ENCODE assay signal across 8 mouse cellular contexts in the genomic region with DNA sequence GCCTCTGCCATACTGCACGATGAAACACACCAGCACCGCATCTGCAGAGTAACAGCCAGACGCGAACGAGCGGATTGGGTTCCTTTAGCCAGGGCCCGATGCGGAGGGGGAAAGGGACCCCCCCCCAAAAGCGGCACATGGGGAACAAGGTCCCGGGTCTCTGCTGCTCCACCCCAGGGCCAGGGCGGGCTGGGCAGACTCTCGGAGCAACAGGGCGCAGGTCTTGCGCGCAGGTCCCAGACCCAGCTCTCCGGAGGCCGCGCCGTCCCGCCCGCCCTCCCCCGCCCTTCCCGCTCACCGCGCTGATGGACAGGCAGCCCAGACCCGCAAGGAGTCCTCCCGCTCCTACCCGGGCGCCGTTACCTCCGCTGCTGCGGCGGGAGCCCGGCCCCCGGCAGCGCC. TPM values are rescaled to one million over a fixed set of nuclear protein-coding genes. Genes with fewer than 3 reads are reported as not detected.
DNase-seq lines count a peak whose midpoint lies in the region; ATAC-seq lines count a peak whose summit lies in the region.

No protein-coding gene starts in this region.

- no peaks in the 10 kb centered on the region for H3K9me3 ChIP-seq in hindbrain, embryonic 13.5 days
- no peaks in the 10 kb centered on the region for H3K9me3 ChIP-seq in midbrain, embryonic 11.5 days (ENCODE audit: control insufficient read depth, low read length)

- WGBS in hindbrain, embryonic 13.5 days: 0% methylated on average over 34 of the region's 36 CpGs
- 0% methylated on average over 30 of the region's 36 CpGs for WGBS in midbrain, embryonic 11.5 days

- intact Hi-C loops in gastrocnemius, postnatal 14 days (cut with DNase I; ENCODE audit: low total_unique reads): no loop called here

- H3K36me3 ChIP-seq in hindbrain, embryonic 13.5 days: peaks cover 2% of the 10 kb centered on the region; the same call in 1 of the 2 replicates
- H3K36me3 ChIP-seq in midbrain, embryonic 11.5 days (ENCODE audit: control insufficient read depth, insufficient read depth, low read length): no peaks in the 10 kb centered on the region

- H3K4me2 ChIP-seq in hindbrain, embryonic 13.5 days: peak overlapping the region; percentile 80
- peak overlapping the region; percentile 67 for H3K4me2 ChIP-seq in midbrain, embryonic 11.5 days

- H3K27ac ChIP-seq in hindbrain, embryonic 13.5 days: peak overlapping the region; percentile 93
- H3K27ac ChIP-seq in midbrain, embryonic 11.5 days (ENCODE audit: low read depth, low read length): peak overlapping the region; percentile 88

- H3K4me1 ChIP-seq in hindbrain, embryonic 13.5 days (replicated peaks): peaks cover 43% of the 10 kb centered on the region
- H3K4me1 ChIP-seq in midbrain, embryonic 11.5 days (ENCODE audit: control insufficient read depth, insufficient read depth, low read length): peaks cover 31% of the 10 kb centered on the region

- peak; percentile 92 for ATAC-seq in hindbrain, embryonic 13.5 days (ENCODE audit: low FRiP score)
- peak; percentile 92 for ATAC-seq in midbrain, embryonic 11.5 days (ENCODE audit: low FRiP score)

- H3K27me3 ChIP-seq in hindbrain, embryonic 13.5 days: no peaks in the 10 kb centered on the region
- no peaks in the 10 kb centered on the region for H3K27me3 ChIP-seq in midbrain, embryonic 11.5 days (ENCODE audit: control insufficient read depth, insufficient read depth, low read length)

- DNase-seq in gastrocnemius, postnatal 14 days: peak; percentile 9
- no peak for DNase-seq in gastrocnemius, postnatal 4 days (ENCODE audit: low spot score in 2 of 2)
- peak; percentile 43 to 79 for DNase-seq in spleen, postnatal 4 days (ENCODE audit: low spot score in 2 of 2)
- DNase-seq in spleen, adult 18-20 months: no peak
- DNase-seq in midbrain, embryonic 11.5 days (ENCODE audit: low spot score, missing footprints): peak; percentile 97
- no peak for DNase-seq in T-cell, adult 2 months (ENCODE audit: low spot score)
- no peak for DNase-seq in right cerebral cortex, postnatal 36 days (ENCODE audit: low spot score in 2 of 2)

- H3K9ac ChIP-seq in hindbrain, embryonic 13.5 days: peak overlapping the region; percentile 84
- peak overlapping the region; percentile 81 for H3K9ac ChIP-seq in midbrain, embryonic 11.5 days (ENCODE audit: low read length)

- peak overlapping the region; percentile 77 for H3K4me3 ChIP-seq in hindbrain, embryonic 13.5 days
- peak overlapping the region; percentile 74 for H3K4me3 ChIP-seq in midbrain, embryonic 11.5 days (ENCODE audit: low read depth, low read length)

RNA-seq across cellular contexts. Expression of gene Dyrk3, which starts 0.4 kb away (rescaled TPM):
- under 1 TPM; 0.07 to 0.14 TPM for total RNA-seq in gastrocnemius, postnatal 14 days (2021)
- under 1 TPM; 0.17 to 0.29 TPM for total RNA-seq in gastrocnemius, postnatal 4 days (2021)
- 15.5 and 15.6 TPM in 2 replicates for polyA plus RNA-seq in hindbrain, embryonic 13.5 days (2015; fragmentation: Nextera tagmentation; extraction: Ambion mirVana)
- 17.2 and 23.4 TPM in 2 replicates for polyA plus RNA-seq in midbrain, embryonic 11.5 days (2014; fragmentation: Nextera tagmentation; extraction: Ambion mirVana)

RNA-seq across cellular contexts. Expression of gene Eif2d, which starts 15.3 kb away (rescaled TPM):
- total RNA-seq in gastrocnemius, postnatal 14 days (2021): 10 to 100 TPM; 23.1 to 26.1 TPM
- total RNA-seq in gastrocnemius, postnatal 4 days (2021): 10 to 100 TPM; 25.3 to 27.2 TPM
- 52.7 and 52.8 TPM in 2 replicates for polyA plus RNA-seq in hindbrain, embryonic 13.5 days (2015; fragmentation: Nextera tagmentation; extraction: Ambion mirVana)
- polyA plus RNA-seq in midbrain, embryonic 11.5 days (2014; fragmentation: Nextera tagmentation; extraction: Ambion mirVana): 55.7 and 56.7 TPM in 2 replicates

RNA-seq across cellular contexts. Expression of gene Mapkapk2, which starts 40.1 kb away (rescaled TPM):
- 100 to 1,000 TPM; 151 to 154 TPM for total RNA-seq in gastrocnemius, postnatal 14 days (2021)
- total RNA-seq in gastrocnemius, postnatal 4 days (2021): 100 to 1,000 TPM; 159 to 163 TPM
- 22.0 and 23.1 TPM in 2 replicates for polyA plus RNA-seq in hindbrain, embryonic 13.5 days (2015; fragmentation: Nextera tagmentation; extraction: Ambion mirVana)
- 49.8 and 56.0 TPM in 2 replicates for polyA plus RNA-seq in midbrain, embryonic 11.5 days (2014; fragmentation: Nextera tagmentation; extraction: Ambion mirVana)

Comparison
In these comparisons a context has a peak if more than half of its experiments do, and no peak if none do; other contexts are left out.
1. DNase-seq: peak in gastrocnemius, postnatal 14 days (single experiment), spleen, postnatal 4 days (2 of 2) and midbrain, embryonic 11.5 days (single experiment); none in gastrocnemius, postnatal 4 days (0 of 2), spleen, adult 18-20 months (0 of 2), T-cell, adult 2 months (single experiment) and right cerebral cortex, postnatal 36 days (0 of 2).